Mouse (Mus musculus) forebrain, embryonic 14.5 days (tissue): ENCODE data around the gene Vps13d. TPM values are rescaled to one million over a fixed set of nuclear protein-coding genes. Genes with fewer than 3 reads are reported as not detected.

Experiments
- ATAC-seq: fragments of 200-750 bp; cut with Nextera tagmentation; 2 replicates; pipeline ENCODE4 v1.8.0; 2017; ENCODE audit warnings: mild to moderate bottlenecking, moderate library complexity
- DNase-seq: peaks from one replicate; pipeline ENCODE4 v3.0.0-alpha.2; 2015; ENCODE audit warnings: low spot score
- H3K27ac ChIP-seq: fragments of 300-500 bp; sonication (generic); 2 replicates; pipeline ENCODE4 v1.5.1; 2014; ENCODE audit warnings: low read depth, mild to moderate bottlenecking, control low read depth, low read length, moderate library complexity
- H3K27me3 ChIP-seq: fragments of 300-500 bp; sonication (generic); replicated peaks from 2 replicates; pipeline ENCODE4 v1.6.1; 2014; ENCODE audit warnings: low read length, control low read depth, mixed read lengths; ENCODE audit not compliant: control insufficient read depth, insufficient read depth
- H3K36me3 ChIP-seq: fragments of 300-500 bp; sonication (generic); 2 replicates; pipeline ENCODE4 v1.6.1; 2014; ENCODE audit warnings: low read length, control low read depth; ENCODE audit not compliant: control insufficient read depth, insufficient read depth
- H3K4me1 ChIP-seq: fragments of 300-500 bp; sonication (generic); 2 replicates; pipeline ENCODE4 v1.6.1; 2014; ENCODE audit warnings: antibody characterized with exemption, low read length, control low read depth; ENCODE audit not compliant: control insufficient read depth, insufficient read depth
- H3K4me2 ChIP-seq: fragments of 300-500 bp; sonication (generic); 2 replicates; pipeline ENCODE4 v1.6.1; 2014; ENCODE audit warnings: mild to moderate bottlenecking, control low read depth, low read length
- H3K4me3 ChIP-seq: fragments of 300-500 bp; sonication (generic); 2 replicates; pipeline ENCODE4 v1.5.1; 2014; ENCODE audit warnings: low read depth, low read length, control low read depth
- H3K9ac ChIP-seq: fragments of 300-500 bp; sonication (generic); 2 replicates; pipeline ENCODE4 v1.6.1; 2014; ENCODE audit warnings: mild to moderate bottlenecking, low read length, control low read depth, moderate library complexity
- H3K9me3 ChIP-seq: fragments of 300-500 bp; sonication (generic); replicated peaks from 2 replicates; pipeline ENCODE4 v1.6.1; 2016; ENCODE audit warnings: low read length, control low read depth, mixed read lengths; ENCODE audit not compliant: control insufficient read depth
- WGBS: fragments of 180-500 bp; shearing (Covaris S2); extraction: QIAGEN DNeasy Blood & Tissue Kit; methylation state at CpG from one replicate; pipeline ENCODE4 v1.1.7; 2014; 5-methylcytosine and 5-hydroxymethylcytosine counted together
- polyA plus RNA-seq: library from polyadenylated mRNA; unstranded; fragments of >200 nt; fragmentation: Nextera tagmentation; extraction: Ambion mirVana; gene quantifications from 2 replicates; pipeline ENCODE4 v1.2.1, GENCODE M21; 2014

The Vps13d gene
- polyA plus RNA-seq, 1 experiment from 2014 or later: 9.0 TPM

GRCm38 (mm10) chr4:145147006-145147961 lies 47.5 kb downstream of the Vps13d start:
- H3K4me1 ChIP-seq: 0 out of 2 replicates have a peak, but pooled peaks cover 3% of the 10 kb centered on the region
- H3K27me3 ChIP-seq: no peaks in the 10 kb centered on the region
- H3K4me3 ChIP-seq: no peak overlapping the region
- DNase-seq (no peak), ATAC-seq (no peak)
- H3K4me2 ChIP-seq: no peak overlapping the region
- H3K36me3 ChIP-seq: peaks cover 57% of the 10 kb centered on the region
- 72% methylated on average over 5 of the region's 5 CpGs for WGBS
- no peak overlapping the region for H3K9ac ChIP-seq
- no peak overlapping the region for H3K27ac ChIP-seq
- H3K9me3 ChIP-seq: no peaks in the 10 kb centered on the region

DNA sequence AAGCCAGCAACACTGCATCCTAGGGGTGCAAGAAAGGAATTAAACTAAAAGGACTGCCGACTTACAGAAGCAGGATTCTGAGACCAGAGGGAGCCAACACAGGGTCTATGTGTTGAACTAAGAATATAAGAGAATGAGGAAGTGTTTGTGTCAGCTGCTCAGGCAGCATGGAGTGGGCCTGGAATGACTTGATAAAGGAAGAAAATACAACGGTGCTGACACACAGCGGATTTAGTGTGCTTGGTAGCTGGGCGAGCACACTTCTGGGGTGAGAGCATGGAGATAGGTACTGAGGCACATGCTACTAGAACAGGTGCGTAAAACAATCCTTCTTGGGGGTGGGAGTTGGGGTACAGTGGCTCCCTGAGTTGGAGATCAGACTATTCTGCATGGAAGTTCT lies 51.3 kb downstream of the Vps13d start:
- DNase-seq: no peak
- ATAC-seq: no peak
- Histone ChIP-seq H3K9me3 (no peaks in the 10 kb centered on the region), H3K36me3 (peaks cover 69% of the 10 kb centered on the region), H3K4me1 (no peaks in the 10 kb centered on the region), H3K9ac (no peak overlapping the region), H3K27me3 (no peaks in the 10 kb centered on the region), H3K27ac (no peak overlapping the region), H3K4me2 (no peak overlapping the region), H3K4me3 (no peak overlapping the region)
- WGBS: 87% methylated on average over 5 of the region's 5 CpGs

GRCm38 (mm10) chr4:145136705-145137104 lies 58.1 kb downstream of the Vps13d start:
- Histone ChIP-seq H3K9ac (no peak overlapping the region), H3K4me1 (peaks cover 3% of the 10 kb centered on the region; the same call in 1 of the 2 replicates), H3K4me2 (no peak overlapping the region), H3K36me3 (peaks cover 69% of the 10 kb centered on the region), H3K9me3 (no peaks in the 10 kb centered on the region), H3K27ac (no peak overlapping the region), H3K4me3 (no peak overlapping the region), H3K27me3 (no peaks in the 10 kb centered on the region)
- WGBS: 86% methylated on average over 1 of the region's 1 CpGs
- DNase-seq (no peak), ATAC-seq (no peak)

DNA sequence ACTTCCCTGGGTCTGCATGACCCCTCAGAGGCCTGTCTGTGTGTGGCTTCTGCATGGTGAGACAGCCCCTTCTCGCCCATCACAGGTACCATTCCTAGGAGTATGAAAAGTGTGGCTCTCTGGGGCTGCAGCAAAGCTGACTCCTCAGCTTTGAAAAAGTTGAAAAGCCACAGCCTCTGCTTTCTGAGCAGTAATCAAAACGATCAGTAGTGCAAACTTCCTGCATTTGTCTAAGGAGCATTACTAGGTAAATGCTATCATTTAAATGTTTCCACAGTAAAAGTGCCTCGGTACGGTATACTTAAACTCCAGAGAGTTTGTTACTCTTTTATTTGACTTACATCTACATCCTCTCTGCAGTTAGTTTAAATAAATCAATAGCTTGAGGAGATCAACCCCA lies 59.3 kb downstream of the Vps13d start:
- peaks cover 70% of the 10 kb centered on the region for H3K36me3 ChIP-seq
- 91% methylated on average over 4 of the region's 4 CpGs for WGBS
- H3K4me2 ChIP-seq: no peak overlapping the region
- H3K9ac ChIP-seq: no peak overlapping the region
- no peak overlapping the region for H3K4me3 ChIP-seq
- peaks cover 3% of the 10 kb centered on the region; the same call in 1 of the 2 replicates for H3K4me1 ChIP-seq
- H3K27ac ChIP-seq: no peak overlapping the region
- H3K9me3 ChIP-seq: no peaks in the 10 kb centered on the region
- no peak for DNase-seq
- ATAC-seq: no peak
- H3K27me3 ChIP-seq: no peaks in the 10 kb centered on the region

- Histone ChIP-seq H3K27ac (no peak overlapping the region), H3K4me2 (no peak overlapping the region), H3K9ac (no peak overlapping the region), H3K27me3 (no peaks in the 10 kb centered on the region), H3K4me3 (no peak overlapping the region), H3K36me3 (peaks cover 77% of the 10 kb centered on the region), H3K9me3 (no peaks in the 10 kb centered on the region), H3K4me1 (no peaks in the 10 kb centered on the region)
- ATAC-seq (no peak), DNase-seq (no peak)
- WGBS: 89% methylated on average over 1 of the region's 1 CpGs
Observed at GRCm38 (mm10) chr4:145130772-145131171, 64.0 kb downstream of the Vps13d start.

DNA sequence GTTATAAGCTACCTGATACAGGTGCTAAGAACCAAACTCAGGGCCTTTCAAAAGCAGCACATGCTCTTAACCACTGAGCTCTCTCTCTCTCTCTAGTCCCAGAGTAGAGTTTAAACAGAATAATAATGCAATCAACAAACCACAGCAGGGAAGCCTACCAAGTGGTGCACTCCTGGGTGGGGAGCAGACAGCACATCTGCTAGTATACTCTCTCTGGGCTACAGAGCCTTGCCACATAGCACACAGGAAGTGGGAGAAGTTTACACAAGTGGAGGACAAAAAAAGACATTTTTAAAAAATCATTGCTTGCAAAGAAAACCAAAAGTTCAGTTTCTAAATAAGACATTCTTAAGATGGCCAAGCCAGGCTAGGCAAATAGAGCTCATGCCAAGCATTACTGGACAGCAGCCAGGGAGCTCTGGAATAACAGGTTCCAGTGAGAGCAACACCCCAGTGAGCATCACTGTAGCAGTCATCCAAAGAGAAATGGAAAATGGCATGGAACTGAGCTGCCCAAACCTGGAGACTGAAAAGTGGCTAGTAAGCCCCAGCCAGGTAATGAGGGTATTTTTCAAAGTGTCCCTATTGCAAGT lies 64.8 kb downstream of the Vps13d start:
- ATAC-seq: no peak
- Histone ChIP-seq H3K9ac (no peak overlapping the region), H3K9me3 (no peaks in the 10 kb centered on the region), H3K27me3 (no peaks in the 10 kb centered on the region), H3K36me3 (peaks cover 77% of the 10 kb centered on the region), H3K4me2 (no peak overlapping the region), H3K4me1 (no peaks in the 10 kb centered on the region), H3K27ac (no peak overlapping the region), H3K4me3 (no peak overlapping the region)
- DNase-seq: peak; percentile 18

- WGBS: 80% methylated on average over 4 of the region's 4 CpGs
- H3K36me3 ChIP-seq: peaks cover 72% of the 10 kb centered on the region
Observed at GRCm38 (mm10) chr4:145125463-145126220, 69.2 kb downstream of the Vps13d start.

GRCm38 (mm10) chr4:145124419-145124818 lies 70.4 kb downstream of the Vps13d start:
- H3K4me2 ChIP-seq: no peak overlapping the region
- no peak overlapping the region for H3K4me3 ChIP-seq
- H3K27ac ChIP-seq: no peak overlapping the region
- H3K9ac ChIP-seq: no peak overlapping the region
- WGBS: 85% methylated on average over 4 of the region's 4 CpGs
- no peaks in the 10 kb centered on the region for H3K9me3 ChIP-seq
- DNase-seq (no peak), ATAC-seq (no peak)
- no peaks in the 10 kb centered on the region for H3K27me3 ChIP-seq
- H3K4me1 ChIP-seq: no peaks in the 10 kb centered on the region
- H3K36me3 ChIP-seq: peaks cover 71% of the 10 kb centered on the region

More at GRCm38 (mm10) chr4:145125463-145126220, 69.2 kb downstream of the Vps13d start:
- Histone ChIP-seq H3K9ac (no peak overlapping the region), H3K4me1 (no peaks in the 10 kb centered on the region), H3K27me3 (no peaks in the 10 kb centered on the region), H3K4me2 (no peak overlapping the region), H3K27ac (no peak overlapping the region), H3K9me3 (no peaks in the 10 kb centered on the region), H3K4me3 (no peak overlapping the region)
- no peak for ATAC-seq
- DNase-seq: peak; percentile 29
